ENCODE assay signal across 24 mouse cellular contexts in the genomic region with DNA sequence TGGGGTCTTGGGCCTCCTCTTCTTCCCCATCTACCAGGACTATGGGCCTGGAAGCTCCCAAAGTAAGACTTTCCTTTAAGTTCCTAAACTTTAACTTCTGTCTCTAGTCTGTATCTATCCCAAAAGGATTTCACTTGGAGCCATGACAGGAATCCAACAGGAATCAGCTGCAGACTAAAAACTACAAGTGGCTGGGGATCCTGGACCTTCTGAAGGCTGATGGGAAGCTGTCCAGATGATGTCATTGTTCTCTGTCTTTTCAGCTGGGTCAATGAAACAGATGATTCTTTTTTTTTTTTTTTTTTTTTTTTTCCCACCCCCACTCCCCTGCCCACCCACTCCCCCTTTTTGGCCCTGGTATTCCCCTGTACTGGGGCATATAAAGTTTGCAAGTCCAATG.
"Had no signal": no experiment of that assay in that cellular context is flagged by ENCODE, and none has a peak within 500 bp of the region (broad histone marks: within the 10 kb centered on the region; RNA-seq: fewer than 3 reads in every experiment).

No protein-coding gene starts in this region.

- H3K4me3 ChIP-seq: kidney, embryonic 15.5 days; left cerebral cortex, adult 2 months; limb, embryonic 12.5 days; liver, embryonic 12.5 days; liver, embryonic 15.5 days; lung, embryonic 15.5 days; megakaryocyte, embryonic 14.5 days; midbrain, embryonic 10.5 days; midbrain, embryonic 13.5 days; myocyte; neural tube, embryonic 13.5 days; stomach, embryonic 15.5 days had no signal

- H3K9me3 ChIP-seq: kidney, embryonic 15.5 days; limb, embryonic 12.5 days; liver, embryonic 12.5 days; liver, embryonic 15.5 days; lung, embryonic 15.5 days; midbrain, embryonic 10.5 days; midbrain, embryonic 13.5 days; neural tube, embryonic 13.5 days; stomach, embryonic 15.5 days had no signal

- H3K27me3 ChIP-seq: kidney, embryonic 15.5 days; limb, embryonic 12.5 days; liver, embryonic 12.5 days; liver, embryonic 15.5 days; lung, embryonic 15.5 days; midbrain, embryonic 13.5 days; neural tube, embryonic 13.5 days; stomach, embryonic 15.5 days had no signal

- H3K36me3 ChIP-seq: kidney, embryonic 15.5 days; limb, embryonic 12.5 days; liver, embryonic 12.5 days; liver, embryonic 15.5 days; lung, embryonic 15.5 days; midbrain, embryonic 10.5 days; midbrain, embryonic 13.5 days; neural tube, embryonic 13.5 days; stomach, embryonic 15.5 days had no signal

- H3K9ac ChIP-seq: kidney, embryonic 15.5 days; limb, embryonic 12.5 days; liver, embryonic 12.5 days; liver, embryonic 15.5 days; lung, embryonic 15.5 days; midbrain, embryonic 13.5 days; neural tube, embryonic 13.5 days; stomach, embryonic 15.5 days had no signal

- ATAC-seq: liver, embryonic 12.5 days; midbrain, embryonic 13.5 days; midbrain, embryonic 16.5 days had no signal

- H3K4me1 ChIP-seq: kidney, embryonic 15.5 days; limb, embryonic 12.5 days; liver, embryonic 12.5 days; liver, embryonic 15.5 days; lung, embryonic 15.5 days; megakaryocyte, embryonic 14.5 days; midbrain, embryonic 10.5 days; midbrain, embryonic 13.5 days; neural tube, embryonic 13.5 days; stomach, embryonic 15.5 days had no signal

- H3K4me2 ChIP-seq: kidney, embryonic 15.5 days; limb, embryonic 12.5 days; liver, embryonic 12.5 days; liver, embryonic 15.5 days; lung, embryonic 15.5 days; midbrain, embryonic 13.5 days; neural tube, embryonic 13.5 days; stomach, embryonic 15.5 days had no signal

- DNase-seq: kidney, postnatal 10 days; kidney, postnatal 36 days; layer of hippocampus, postnatal 36 days; liver; lung, adult 18-20 months; lung, postnatal 10 days; lung, postnatal 36 days; retina, postnatal 1 day; right cerebral cortex, postnatal 25 days; spleen, adult 18-20 months; thymus, postnatal 25 days had no signal

- H3K27ac ChIP-seq: kidney, embryonic 15.5 days; left cerebral cortex, adult 2 months; limb, embryonic 12.5 days; liver, embryonic 12.5 days; liver, embryonic 15.5 days; lung, embryonic 15.5 days; midbrain, embryonic 10.5 days; midbrain, embryonic 13.5 days; neural tube, embryonic 13.5 days; stomach, embryonic 15.5 days had no signal
